Mouse (Mus musculus): ENCODE results near the gene Nsun4. TPM values are rescaled to one million over a fixed set of nuclear protein-coding genes. Genes with fewer than 3 reads are reported as not detected.

Nsun4 gene
- polyA plus RNA-seq, 1 experiment from 2014 or later, result 17.7 TPM

GRCm38 (mm10) chr4:116032906-116033305 lies 20.8 kb downstream of the Nsun4 start:
- 87% methylated on average over 9 of the region's 9 CpGs for WGBS
- no peak overlapping the region for H3K27ac ChIP-seq (replicated peaks; ENCODE audit: low read depth, low read length)
- DNase-seq (ENCODE audit: low spot score) (no peak), ATAC-seq (ENCODE audit: low read depth) (no peak)
- H3K27me3 ChIP-seq (replicated peaks; ENCODE audit: control insufficient read depth, insufficient read depth, low read length), result no peaks in the 10 kb centered on the region
- H3K4me3 ChIP-seq (ENCODE audit: low read depth, low read length), result no peak overlapping the region
- H3K36me3 ChIP-seq (ENCODE audit: control insufficient read depth, insufficient read depth, low read length), result peaks cover 34% of the 10 kb centered on the region
- no peaks in the 10 kb centered on the region for H3K9me3 ChIP-seq (ENCODE audit: control insufficient read depth, low read length)
- H3K4me2 ChIP-seq (ENCODE audit: low read depth, low read length), result no peak overlapping the region
- no peaks in the 10 kb centered on the region for H3K4me1 ChIP-seq (ENCODE audit: control insufficient read depth, insufficient read depth, low read length)
- H3K9ac ChIP-seq (ENCODE audit: low read depth, low read length), result no peak overlapping the region

GRCm38 (mm10) chr4:116017902-116018746 lies 35.6 kb downstream of the Nsun4 start, which contains the start of gene Faah:
TSS of gene Faah (minus strand) at chr4:116017926.
- ATAC-seq (ENCODE audit: low read depth) (peak; percentile 41), DNase-seq (ENCODE audit: low spot score) (no peak)
- Histone ChIP-seq H3K9ac (ENCODE audit: low read depth, low read length) (peak within 1 kb of the TSS; percentile 61), H3K36me3 (ENCODE audit: control insufficient read depth, insufficient read depth, low read length) (no peaks in the 10 kb centered on the region), H3K4me2 (ENCODE audit: low read depth, low read length) (peak within 1 kb of the TSS; percentile 100), H3K4me3 (ENCODE audit: low read depth, low read length) (peak within 1 kb of the TSS; percentile 62), H3K27me3 (replicated peaks; ENCODE audit: control insufficient read depth, insufficient read depth, low read length) (peaks cover 62% of the 10 kb centered on the region), H3K27ac (replicated peaks; ENCODE audit: low read depth, low read length) (no peak within 1 kb of the TSS), H3K4me1 (ENCODE audit: control insufficient read depth, insufficient read depth, low read length) (no peaks in the 10 kb centered on the region), H3K9me3 (ENCODE audit: control insufficient read depth, low read length) (no peaks in the 10 kb centered on the region)
- 13% methylated on average over 11 of the region's 18 CpGs for WGBS

- peak overlapping the region; percentile 62 for H3K4me3 ChIP-seq (ENCODE audit: low read depth, low read length)
- 0% methylated on average over 23 of the region's 60 CpGs for WGBS
- peak overlapping the region; percentile 61 for H3K9ac ChIP-seq (ENCODE audit: low read depth, low read length)
- no peaks in the 10 kb centered on the region for H3K4me1 ChIP-seq (ENCODE audit: control insufficient read depth, insufficient read depth, low read length)
- H3K4me2 ChIP-seq (ENCODE audit: low read depth, low read length), result peak overlapping the region; percentile 100
- no peak overlapping the region for H3K27ac ChIP-seq (replicated peaks; ENCODE audit: low read depth, low read length)
- H3K27me3 ChIP-seq (replicated peaks; ENCODE audit: control insufficient read depth, insufficient read depth, low read length), result peaks cover 62% of the 10 kb centered on the region
- no peaks in the 10 kb centered on the region for H3K36me3 ChIP-seq (ENCODE audit: control insufficient read depth, insufficient read depth, low read length)
- peak; percentile 83 for DNase-seq (ENCODE audit: low spot score)
- ATAC-seq (ENCODE audit: low read depth), result peak; percentile 90
- H3K9me3 ChIP-seq (ENCODE audit: control insufficient read depth, low read length), result no peaks in the 10 kb centered on the region
Observed at GRCm38 (mm10) chr4:116017300-116017901, 36.3 kb downstream of the Nsun4 start.

GRCm38 (mm10) chr4:116016862-116017299 lies 36.8 kb downstream of the Nsun4 start:
- no peaks in the 10 kb centered on the region for H3K36me3 ChIP-seq (ENCODE audit: control insufficient read depth, insufficient read depth, low read length)
- peaks cover 62% of the 10 kb centered on the region for H3K27me3 ChIP-seq (replicated peaks; ENCODE audit: control insufficient read depth, insufficient read depth, low read length)
- no peak overlapping the region for H3K27ac ChIP-seq (replicated peaks; ENCODE audit: low read depth, low read length)
- no peaks in the 10 kb centered on the region for H3K4me1 ChIP-seq (ENCODE audit: control insufficient read depth, insufficient read depth, low read length)
- peak overlapping the region; percentile 62 for H3K4me3 ChIP-seq (ENCODE audit: low read depth, low read length)
- DNase-seq (ENCODE audit: low spot score) (no peak), ATAC-seq (ENCODE audit: low read depth) (no peak)
- no peaks in the 10 kb centered on the region for H3K9me3 ChIP-seq (ENCODE audit: control insufficient read depth, low read length)
- 7% methylated on average over 16 of the region's 16 CpGs for WGBS
- H3K9ac ChIP-seq (ENCODE audit: low read depth, low read length), result peak overlapping the region; percentile 61
- peak overlapping the region; percentile 100 for H3K4me2 ChIP-seq (ENCODE audit: low read depth, low read length)

GRCm38 (mm10) chr4:116016396-116016795 lies 37.3 kb downstream of the Nsun4 start:
- WGBS, result 43% methylated on average over 3 of the region's 3 CpGs
- Histone ChIP-seq H3K4me3 (ENCODE audit: low read depth, low read length) (peak overlapping the region; percentile 62; the same call in 1 of the 2 replicates), H3K27me3 (replicated peaks; ENCODE audit: control insufficient read depth, insufficient read depth, low read length) (peaks cover 62% of the 10 kb centered on the region), H3K4me2 (ENCODE audit: low read depth, low read length) (peak overlapping the region; percentile 100), H3K27ac (replicated peaks; ENCODE audit: low read depth, low read length) (no peak overlapping the region), H3K9me3 (ENCODE audit: control insufficient read depth, low read length) (no peaks in the 10 kb centered on the region), H3K4me1 (ENCODE audit: control insufficient read depth, insufficient read depth, low read length) (no peaks in the 10 kb centered on the region), H3K9ac (ENCODE audit: low read depth, low read length) (no peak overlapping the region), H3K36me3 (ENCODE audit: control insufficient read depth, insufficient read depth, low read length) (no peaks in the 10 kb centered on the region)
- DNase-seq (ENCODE audit: low spot score) (no peak), ATAC-seq (ENCODE audit: low read depth) (no peak)

GRCm38 (mm10) chr4:116015996-116016395 lies 37.7 kb downstream of the Nsun4 start:
- Histone ChIP-seq H3K36me3 (ENCODE audit: control insufficient read depth, insufficient read depth, low read length) (no peaks in the 10 kb centered on the region), H3K9me3 (ENCODE audit: control insufficient read depth, low read length) (no peaks in the 10 kb centered on the region), H3K4me1 (ENCODE audit: control insufficient read depth, insufficient read depth, low read length) (no peaks in the 10 kb centered on the region), H3K27me3 (replicated peaks; ENCODE audit: control insufficient read depth, insufficient read depth, low read length) (peaks cover 62% of the 10 kb centered on the region), H3K27ac (replicated peaks; ENCODE audit: low read depth, low read length) (no peak overlapping the region), H3K4me3 (ENCODE audit: low read depth, low read length) (no peak overlapping the region), H3K9ac (ENCODE audit: low read depth, low read length) (no peak overlapping the region), H3K4me2 (ENCODE audit: low read depth, low read length) (no peak overlapping the region; the same call in 1 of the 2 replicates)
- 41% methylated on average over 8 of the region's 8 CpGs for WGBS
- ATAC-seq (ENCODE audit: low read depth), result no peak
- DNase-seq (ENCODE audit: low spot score), result no peak

- Histone ChIP-seq H3K4me2 (ENCODE audit: low read depth, low read length) (no peak overlapping the region), H3K4me3 (ENCODE audit: low read depth, low read length) (no peak overlapping the region), H3K36me3 (ENCODE audit: control insufficient read depth, insufficient read depth, low read length) (no peaks in the 10 kb centered on the region), H3K27me3 (replicated peaks; ENCODE audit: control insufficient read depth, insufficient read depth, low read length) (peaks cover 62% of the 10 kb centered on the region), H3K9me3 (ENCODE audit: control insufficient read depth, low read length) (no peaks in the 10 kb centered on the region), H3K4me1 (ENCODE audit: control insufficient read depth, insufficient read depth, low read length) (no peaks in the 10 kb centered on the region), H3K9ac (ENCODE audit: low read depth, low read length) (no peak overlapping the region), H3K27ac (replicated peaks; ENCODE audit: low read depth, low read length) (no peak overlapping the region)
- ATAC-seq (ENCODE audit: low read depth) (no peak), DNase-seq (ENCODE audit: low spot score) (no peak)
- 81% methylated on average over 5 of the region's 5 CpGs for WGBS
Observed at GRCm38 (mm10) chr4:116015502-116015901, 38.2 kb downstream of the Nsun4 start.

- peak; percentile 20 for DNase-seq (ENCODE audit: low spot score)
- H3K4me2 ChIP-seq (ENCODE audit: low read depth, low read length), result no peak overlapping the region
- 63% methylated on average over 8 of the region's 8 CpGs for WGBS
Observed at GRCm38 (mm10) chr4:116010186-116010585, 43.5 kb downstream of the Nsun4 start.

More at GRCm38 (mm10) chr4:116010186-116010585, 43.5 kb downstream of the Nsun4 start:
- H3K9me3 ChIP-seq (ENCODE audit: control insufficient read depth, low read length), result no peaks in the 10 kb centered on the region
- H3K27ac ChIP-seq (replicated peaks; ENCODE audit: low read depth, low read length), result no peak overlapping the region
- no peaks in the 10 kb centered on the region for H3K36me3 ChIP-seq (ENCODE audit: control insufficient read depth, insufficient read depth, low read length)
- no peak overlapping the region for H3K4me3 ChIP-seq (ENCODE audit: low read depth, low read length)
- no peaks in the 10 kb centered on the region for H3K4me1 ChIP-seq (ENCODE audit: control insufficient read depth, insufficient read depth, low read length)
- peaks cover 11% of the 10 kb centered on the region for H3K27me3 ChIP-seq (replicated peaks; ENCODE audit: control insufficient read depth, insufficient read depth, low read length)
- ATAC-seq (ENCODE audit: low read depth), result no peak
- no peak overlapping the region for H3K9ac ChIP-seq (ENCODE audit: low read depth, low read length)
